Mouse (Mus musculus) lung, adult 2 months (tissue): ENCODE data around the gene Pde2a.

Source experiments
- CTCF ChIP-seq: fragments of 200-500 bp; IDR thresholded peaks from 2 replicates; pipeline ENCODE4 v1.5.1; 2011; ENCODE audit warnings: mild to moderate bottlenecking, low read length, control low read depth; ENCODE audit not compliant: insufficient read depth
- POLR2A ChIP-seq: fragments of 200-500 bp; IDR thresholded peaks from 2 replicates; pipeline ENCODE4 v1.6.1; 2011; ENCODE audit warnings: low read depth, mild to moderate bottlenecking, control low read depth, low read length, borderline replicate concordance; ENCODE audit errors: extremely low read depth

GRCm38 (mm10) chr7:101474399-101474811 lies 52.9 kb downstream of the Pde2a start:
- TF ChIP-seq POLR2A (no peak), CTCF (no peak)
